Mouse (Mus musculus): Measurements from ENCODE around the gene Zfp42.
"Not testable (repeated sequence)": the region's sequence is repeated elsewhere in the genome, so short reads cannot be mapped to it uniquely, and the experiment has no call there.

DNA sequence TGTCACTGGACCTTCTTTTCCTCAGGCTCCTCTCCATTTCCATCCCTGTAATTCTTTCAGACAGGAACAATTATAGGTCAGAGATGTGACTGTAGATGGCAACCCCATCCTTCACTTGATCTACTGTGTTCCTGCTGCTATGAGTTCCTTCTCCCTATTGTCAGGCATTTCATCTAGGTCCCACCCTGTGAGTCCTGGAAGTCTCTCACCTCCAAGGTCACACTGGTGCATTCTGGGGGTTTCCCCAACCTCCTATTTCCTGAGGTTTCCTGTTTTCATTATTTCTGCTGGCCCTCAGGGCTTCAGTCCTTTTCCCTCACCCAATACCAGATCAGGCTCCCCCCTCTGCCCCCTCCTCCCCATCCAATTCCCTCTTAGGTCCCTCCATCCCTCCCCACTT, 45.5 kb upstream of the Zfp42 start:
- not testable (repeated sequence) for TF ChIP-seq CTCF, EP300 (IDR thresholded peaks at IDR 0.05; ENCODE audit: low read depth)
